Mouse (Mus musculus): ENCODE measurements at regions not wholly inside any gene's neighbourhood (a gene's known extent, or its start where the extent isn't known, plus 50 kb on each side); places are given as distances from the start of the nearest gene placed in this dataset.

DNA sequence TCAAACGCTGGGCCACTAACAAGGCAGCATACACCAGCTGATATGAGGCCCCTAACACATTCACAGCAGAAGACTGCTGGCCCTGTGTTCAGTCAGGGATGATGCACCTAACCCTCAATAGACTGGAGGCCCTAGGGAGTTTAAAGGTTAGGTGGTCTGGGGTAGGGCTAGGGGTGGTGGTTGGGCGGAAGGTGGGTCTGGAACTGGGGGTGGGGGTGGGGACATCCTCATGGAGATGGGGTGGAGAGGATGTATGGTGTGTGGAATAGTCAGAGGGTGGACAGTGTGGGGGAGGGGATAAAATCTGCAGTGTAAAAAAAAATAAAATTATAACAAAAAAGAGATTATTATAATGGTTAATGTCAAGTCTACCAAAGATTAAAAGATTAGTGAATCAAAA is 165.6 kb upstream of the Slitrk3 start:
- CTCF ChIA-PET, result no interaction called here

DNA sequence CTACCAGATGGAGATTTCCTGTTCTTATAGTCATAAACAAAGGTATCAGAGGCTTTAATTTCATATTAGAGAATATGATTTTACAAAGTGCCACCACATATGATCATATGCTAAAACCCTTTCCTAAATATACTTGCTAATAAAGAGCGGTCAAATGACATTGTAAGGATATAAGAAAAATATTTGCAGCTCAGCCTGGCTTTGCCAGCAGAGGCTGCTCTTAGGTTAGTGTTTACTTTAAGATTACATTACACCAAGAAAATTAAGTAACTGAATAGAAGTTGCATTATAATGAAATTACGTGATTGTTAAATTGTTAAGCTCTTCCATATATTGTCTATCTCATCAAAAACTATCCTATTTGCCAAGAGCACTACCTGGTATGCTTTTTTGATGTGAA is 159.6 kb upstream of the Slitrk3 start:
- CTCF ChIA-PET, result interaction anchor here (0.7 kb wide), 1 partner anchor 671 kb away, joined by 3 read pairs; no protein-coding TSS in a partner anchor

All from spleen, embryonic (tissue).